Mouse (Mus musculus): ENCODE data around the gene Rabepk. TPM values are rescaled to one million over a fixed set of nuclear protein-coding genes. Genes with fewer than 3 reads are reported as not detected.

Rabepk gene
- polyA plus RNA-seq, 1 experiment = 59.9 TPM

DNA sequence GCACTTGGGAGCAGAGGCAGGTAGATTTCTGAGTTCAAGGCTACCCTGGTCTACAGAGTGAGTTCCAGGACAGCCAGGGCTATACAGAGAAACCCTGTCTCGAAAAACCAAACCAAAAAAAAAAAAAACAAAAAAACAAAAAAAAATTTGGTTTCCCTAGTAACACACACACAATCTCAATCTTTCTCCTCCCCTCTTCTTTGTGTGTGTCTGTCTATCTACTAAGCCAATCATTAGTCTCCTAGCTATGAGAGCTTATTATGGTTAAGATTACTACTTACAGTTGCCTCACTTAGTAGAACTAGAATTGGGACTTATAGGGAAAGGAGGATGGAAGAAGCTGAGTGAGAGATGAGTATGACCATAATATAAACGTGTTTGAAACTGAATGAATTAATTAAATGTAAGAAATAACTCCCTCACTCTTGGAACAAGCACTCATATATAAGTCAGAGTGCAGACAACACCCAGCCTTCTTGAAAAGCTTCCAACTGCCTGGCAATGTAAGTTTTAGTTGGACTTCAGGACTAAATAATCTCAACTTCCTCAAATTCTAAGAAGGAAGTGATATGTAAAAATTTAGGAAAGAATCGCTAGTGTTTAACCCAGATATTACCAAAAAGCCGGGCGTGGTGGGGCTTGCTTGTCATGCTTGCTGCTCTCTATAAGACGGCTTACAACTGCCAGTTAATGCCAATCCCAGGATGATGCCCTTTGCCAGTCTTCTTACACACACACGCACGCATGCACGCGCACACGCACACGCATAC lies 58.1 kb downstream of the Rabepk start:
- no peak overlapping the region for H3ac ChIP-seq (ENCODE audit: control insufficient read depth, insufficient read length, low read depth)
- H3K27me3 ChIP-seq (ENCODE audit: control insufficient read depth, insufficient read depth, insufficient read length) = no peaks in the 10 kb centered on the region
- no peak overlapping the region for H3K4me3 ChIP-seq (ENCODE audit: insufficient read depth, poor library complexity, severe bottlenecking)
- H3K36me3 ChIP-seq (ENCODE audit: control insufficient read depth, insufficient read depth) = peaks cover 22% of the 10 kb centered on the region
- peaks cover 100% of the 10 kb centered on the region for H3K79me2 ChIP-seq (ENCODE audit: control insufficient read depth, insufficient read depth)
- no peak for TF ChIP-seq MYOG (IDR thresholded peaks at IDR 0.05; ENCODE audit: control insufficient read depth, extremely low read depth, insufficient read length)
- no peak for TF ChIP-seq MYOD1 (IDR thresholded peaks at IDR 0.05; ENCODE audit: control insufficient read depth, insufficient read length, low read depth)
- TF ChIP-seq FOSL1 (IDR thresholded peaks at IDR 0.05; ENCODE audit: insufficient read depth, low read length, poor library complexity, severe bottlenecking) = no peak
- TF ChIP-seq USF1 (IDR thresholded peaks at IDR 0.05; ENCODE audit: low read depth) = no peak
- TF ChIP-seq CEBPB (IDR thresholded peaks at IDR 0.05; ENCODE audit: low read depth) = no peak
- TF ChIP-seq CTCF (IDR thresholded peaks at IDR 0.05; ENCODE audit: control insufficient read depth, insufficient read depth, insufficient read length) = no peak
- TF ChIP-seq MAX (IDR thresholded peaks at IDR 0.05) = no peak
- peaks cover 82% of the 10 kb centered on the region for H3K79me3 ChIP-seq (ENCODE audit: low read depth)

DNA sequence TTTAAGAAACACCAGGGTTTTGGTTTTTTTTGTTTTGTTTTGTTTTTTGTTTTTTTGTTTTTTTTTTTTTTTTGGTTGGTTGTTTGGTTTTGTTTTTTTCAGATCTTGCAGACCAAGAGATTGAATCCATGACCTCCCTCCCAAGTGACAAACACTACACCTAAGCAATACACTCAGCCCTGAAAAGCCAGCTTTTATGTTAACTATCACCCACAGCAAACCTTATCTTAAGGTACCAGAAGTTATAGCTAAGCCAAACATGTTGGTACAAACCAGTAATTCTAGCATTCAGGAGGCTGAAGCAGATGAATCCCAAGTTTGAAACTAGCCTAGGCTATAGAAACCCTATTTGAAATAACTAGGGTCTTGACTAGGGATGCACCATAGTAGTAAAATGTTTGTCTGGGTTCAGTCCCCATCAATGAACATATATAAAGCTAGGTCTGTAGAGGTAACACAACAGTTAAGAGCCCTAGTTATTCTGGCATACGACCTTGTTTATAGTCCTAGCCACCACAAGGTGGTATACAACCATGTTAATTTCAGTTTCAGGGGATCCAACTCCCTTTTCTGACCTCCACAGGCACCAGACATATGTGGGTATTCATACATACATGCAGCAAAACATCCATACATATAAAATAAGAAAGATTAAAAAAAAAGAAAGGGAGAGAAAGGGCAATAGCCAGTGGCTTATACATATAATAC lies 59.9 kb downstream of the Rabepk start:
- peaks cover 100% of the 10 kb centered on the region for H3K79me2 ChIP-seq (ENCODE audit: control insufficient read depth, insufficient read depth)
- no peak overlapping the region for H3K4me3 ChIP-seq (ENCODE audit: insufficient read depth, poor library complexity, severe bottlenecking)
- H3K79me3 ChIP-seq (ENCODE audit: low read depth) = peaks cover 84% of the 10 kb centered on the region
- no peak overlapping the region for H3ac ChIP-seq (ENCODE audit: control insufficient read depth, insufficient read length, low read depth)
- H3K36me3 ChIP-seq (ENCODE audit: control insufficient read depth, insufficient read depth) = peaks cover 20% of the 10 kb centered on the region
- TF ChIP-seq MYOG (IDR thresholded peaks at IDR 0.05; ENCODE audit: control insufficient read depth, extremely low read depth, insufficient read length) = no peak
- no peak for TF ChIP-seq USF1 (IDR thresholded peaks at IDR 0.05; ENCODE audit: low read depth)
- no peak for TF ChIP-seq MAX (IDR thresholded peaks at IDR 0.05)
- no peak for TF ChIP-seq MYOD1 (IDR thresholded peaks at IDR 0.05; ENCODE audit: control insufficient read depth, insufficient read length, low read depth)
- TF ChIP-seq CTCF (IDR thresholded peaks at IDR 0.05; ENCODE audit: control insufficient read depth, insufficient read depth, insufficient read length) = no peak
- TF ChIP-seq FOSL1 (IDR thresholded peaks at IDR 0.05; ENCODE audit: insufficient read depth, low read length, poor library complexity, severe bottlenecking) = no peak
- no peak for TF ChIP-seq CEBPB (IDR thresholded peaks at IDR 0.05; ENCODE audit: low read depth)
- no peaks in the 10 kb centered on the region for H3K27me3 ChIP-seq (ENCODE audit: control insufficient read depth, insufficient read depth, insufficient read length)

DNA sequence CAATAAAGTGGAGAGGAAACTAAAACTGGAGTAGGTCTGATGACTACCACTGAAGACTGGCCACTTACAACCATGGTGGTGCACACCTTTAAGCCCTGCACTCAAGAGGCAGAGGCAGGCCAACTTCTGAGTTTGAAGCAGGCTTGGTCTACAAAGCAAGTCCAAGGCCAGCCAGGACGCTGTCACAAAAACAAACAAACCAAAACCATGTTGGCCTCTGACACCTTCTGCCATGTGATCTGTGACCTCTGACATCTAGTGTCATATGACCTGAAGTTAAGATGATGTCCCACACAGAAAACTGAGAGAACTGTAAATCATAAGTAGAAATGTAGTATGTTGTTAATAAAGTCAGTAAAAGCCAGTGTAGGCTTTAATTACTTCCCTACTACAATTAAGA lies 61.8 kb downstream of the Rabepk start:
- Histone ChIP-seq H3K4me3 (ENCODE audit: insufficient read depth, poor library complexity, severe bottlenecking) (no peak overlapping the region), H3K79me3 (ENCODE audit: low read depth) (peaks cover 89% of the 10 kb centered on the region), H3K79me2 (ENCODE audit: control insufficient read depth, insufficient read depth) (peaks cover 100% of the 10 kb centered on the region), H3K27me3 (ENCODE audit: control insufficient read depth, insufficient read depth, insufficient read length) (no peaks in the 10 kb centered on the region), H3K36me3 (ENCODE audit: control insufficient read depth, insufficient read depth) (peaks cover 31% of the 10 kb centered on the region), H3ac (ENCODE audit: control insufficient read depth, insufficient read length, low read depth) (no peak overlapping the region)
- TF ChIP-seq MYOD1 (IDR thresholded peaks at IDR 0.05; ENCODE audit: control insufficient read depth, insufficient read length, low read depth) (no peak), CTCF (IDR thresholded peaks at IDR 0.05; ENCODE audit: control insufficient read depth, insufficient read depth, insufficient read length) (no peak), CEBPB (IDR thresholded peaks at IDR 0.05; ENCODE audit: low read depth) (no peak), FOSL1 (IDR thresholded peaks at IDR 0.05; ENCODE audit: insufficient read depth, low read length, poor library complexity, severe bottlenecking) (no peak), MAX (IDR thresholded peaks at IDR 0.05) (no peak), MYOG (IDR thresholded peaks at IDR 0.05; ENCODE audit: control insufficient read depth, extremely low read depth, insufficient read length) (no peak), USF1 (IDR thresholded peaks at IDR 0.05; ENCODE audit: low read depth) (no peak)

- Histone ChIP-seq H3K4me3 (ENCODE audit: insufficient read depth, poor library complexity, severe bottlenecking) (no peak overlapping the region), H3K36me3 (ENCODE audit: control insufficient read depth, insufficient read depth) (peaks cover 21% of the 10 kb centered on the region), H3K79me3 (ENCODE audit: low read depth) (peaks cover 91% of the 10 kb centered on the region), H3ac (ENCODE audit: control insufficient read depth, insufficient read length, low read depth) (no peak overlapping the region), H3K79me2 (ENCODE audit: control insufficient read depth, insufficient read depth) (peaks cover 100% of the 10 kb centered on the region), H3K27me3 (ENCODE audit: control insufficient read depth, insufficient read depth, insufficient read length) (no peaks in the 10 kb centered on the region)
- TF ChIP-seq FOSL1 (IDR thresholded peaks at IDR 0.05; ENCODE audit: insufficient read depth, low read length, poor library complexity, severe bottlenecking) = no peak
- no peak for TF ChIP-seq MYOD1 (IDR thresholded peaks at IDR 0.05; ENCODE audit: control insufficient read depth, insufficient read length, low read depth)
- no peak for TF ChIP-seq USF1 (IDR thresholded peaks at IDR 0.05; ENCODE audit: low read depth)
- TF ChIP-seq MAX (IDR thresholded peaks at IDR 0.05) = no peak
- no peak for TF ChIP-seq MYOG (IDR thresholded peaks at IDR 0.05; ENCODE audit: control insufficient read depth, extremely low read depth, insufficient read length)
- no peak for TF ChIP-seq CTCF (IDR thresholded peaks at IDR 0.05; ENCODE audit: control insufficient read depth, insufficient read depth, insufficient read length)
- TF ChIP-seq CEBPB (IDR thresholded peaks at IDR 0.05; ENCODE audit: low read depth) = no peak
Observed at GRCm38 (mm10) chr2:34736626-34737025, 63.1 kb downstream of the Rabepk start.

Other genes starting within 250 kb of the Rabepk start
- gene Gapvd1, start 44.7 kb downstream of the Rabepk start, polyA plus RNA-seq (2012; fragmentation: generic; extraction: Trizol) = 23.6 TPM
- 520 TPM for gene Hspa5, start 27.9 kb downstream of the Rabepk start, polyA plus RNA-seq (2012; fragmentation: generic; extraction: Trizol)
- gene Fbxw2, start 26.4 kb upstream of the Rabepk start, polyA plus RNA-seq (2012; fragmentation: generic; extraction: Trizol) = 43.7 TPM
- gene Gm34653, start 33.1 kb upstream of the Rabepk start, polyA plus RNA-seq (2012; fragmentation: generic; extraction: Trizol) = 0.04 TPM
- gene Cutal, start 74.5 kb upstream of the Rabepk start, polyA plus RNA-seq (2012; fragmentation: generic; extraction: Trizol) = 0.02 TPM
- gene Psmd5, start 75.1 kb upstream of the Rabepk start, polyA plus RNA-seq (2012; fragmentation: generic; extraction: Trizol) = 38.2 TPM
- gene Phf19, start 114.1 kb upstream of the Rabepk start, polyA plus RNA-seq (2012; fragmentation: generic; extraction: Trizol) = 7.6 TPM
- 1.8 TPM for gene Traf1, start 161.9 kb upstream of the Rabepk start, polyA plus RNA-seq (2012; fragmentation: generic; extraction: Trizol)

Measured in C2C12 (cell line).